Mouse (Mus musculus) urinary bladder, postnatal 10 days (tissue): ENCODE results near the gene Zmynd11.

Experiments used
- DNase-seq: peaks from one replicate; pipeline ENCODE4 v3.0.0; 2022; ENCODE audit warnings: low spot score

Gene Zmynd11

DNA sequence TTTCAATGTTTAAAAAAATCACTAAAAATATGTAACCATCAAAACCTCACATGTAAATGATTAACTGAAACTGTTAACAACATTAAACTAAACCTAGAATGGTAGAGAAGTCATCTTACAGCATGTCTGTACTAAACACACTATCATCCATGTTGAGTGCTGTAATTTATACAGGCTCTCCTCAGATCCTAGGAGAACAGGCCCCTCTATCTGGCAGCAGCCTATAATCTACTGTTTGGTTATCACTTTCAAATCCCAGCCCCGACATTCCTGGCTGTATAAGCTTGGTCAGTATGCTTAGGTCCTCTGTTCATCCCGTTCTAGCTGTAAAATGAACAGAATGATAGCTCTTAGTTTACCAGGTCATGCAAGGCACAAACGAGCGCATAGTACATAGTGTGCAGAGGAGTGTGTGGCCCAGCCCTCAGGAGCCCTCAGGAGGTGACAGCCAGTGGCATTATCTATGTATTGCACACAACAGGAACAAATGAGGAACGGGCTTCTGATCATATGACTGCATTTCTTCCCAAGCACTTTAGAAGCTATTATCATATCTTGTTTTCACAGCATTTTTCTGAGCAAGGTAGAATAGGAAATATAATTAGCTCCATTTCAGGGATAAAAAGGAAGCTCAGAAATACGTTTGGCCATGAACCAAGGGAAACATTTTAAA, 51.5 kb downstream of the Zmynd11 start:
- DNase-seq = no peak

DNA sequence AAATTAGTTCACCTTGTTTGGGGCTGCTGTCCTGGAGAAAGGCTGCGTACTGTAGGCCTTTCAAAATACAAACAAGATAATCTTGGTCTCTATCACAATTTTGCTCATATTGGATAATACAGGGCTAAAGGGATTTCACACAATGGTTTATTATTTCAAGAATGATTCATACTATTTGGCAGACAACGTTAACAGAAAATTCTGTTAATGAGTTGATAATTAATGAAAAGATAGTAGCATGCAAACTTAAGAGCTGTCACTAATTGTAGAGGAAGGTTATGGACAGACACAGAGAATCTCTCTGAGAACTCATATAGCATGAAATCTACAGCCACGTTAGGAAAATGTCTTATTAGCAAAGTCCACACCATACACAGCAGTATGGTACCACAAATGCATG, 52.2 kb downstream of the Zmynd11 start:
- DNase-seq = no peak

DNA sequence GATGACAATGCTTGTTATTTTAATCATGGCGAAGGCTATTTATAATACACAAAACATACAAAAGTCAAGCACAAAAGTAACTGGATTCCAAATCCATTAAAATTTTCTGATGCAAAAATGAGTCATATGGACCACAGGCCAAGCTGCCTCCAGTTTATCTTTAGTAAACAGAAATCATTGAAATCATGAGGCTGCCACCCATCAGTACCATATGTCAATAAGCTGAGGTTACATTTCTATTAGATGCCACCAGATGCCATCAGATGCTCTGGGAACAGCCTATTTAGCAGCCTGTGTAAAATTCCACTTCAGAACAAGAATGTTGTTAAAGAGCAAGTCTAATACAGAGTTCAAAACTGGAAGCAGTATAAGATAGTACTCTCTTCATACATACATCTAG, 52.7 kb downstream of the Zmynd11 start:
- no peak for DNase-seq

DNA sequence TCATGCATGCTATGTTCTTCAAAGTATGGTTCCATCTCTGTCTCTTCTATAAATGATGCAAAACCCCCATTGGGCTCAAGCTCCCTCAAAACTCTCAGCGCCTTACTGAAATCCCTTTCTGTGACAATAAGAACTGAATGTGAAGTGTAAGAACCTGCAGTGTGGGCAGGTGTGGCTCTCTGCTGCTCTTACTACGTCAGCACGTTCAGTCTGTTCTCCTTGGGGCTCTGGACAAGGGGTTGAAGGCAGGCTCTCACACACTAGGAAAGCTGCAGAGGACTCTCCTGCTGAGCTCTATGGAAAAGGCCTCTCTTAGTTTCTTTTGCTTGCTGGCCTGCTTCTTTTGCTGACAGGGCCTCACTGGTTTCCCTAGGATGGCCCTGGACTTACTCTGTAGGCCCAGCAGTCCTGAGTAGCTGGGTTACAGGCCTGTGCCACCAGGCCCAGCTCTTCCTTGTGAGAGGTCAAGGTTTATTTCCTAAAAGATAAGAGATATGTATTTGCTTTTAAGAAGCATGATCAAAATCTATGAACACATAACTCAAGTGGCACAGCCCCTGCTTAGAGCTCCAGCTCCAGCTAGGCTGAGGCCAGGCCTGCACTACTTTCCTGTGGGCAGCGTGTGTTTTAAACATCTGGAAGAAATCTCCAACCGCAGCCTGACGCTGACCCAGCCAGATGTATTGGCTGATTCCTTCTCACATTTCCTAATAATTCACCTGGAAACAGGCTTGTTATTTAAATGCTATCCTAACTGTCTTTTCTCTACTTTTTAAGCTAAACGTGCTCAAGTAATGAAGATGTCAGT, 56.5 kb downstream of the Zmynd11 start:
- no peak for DNase-seq

DNA sequence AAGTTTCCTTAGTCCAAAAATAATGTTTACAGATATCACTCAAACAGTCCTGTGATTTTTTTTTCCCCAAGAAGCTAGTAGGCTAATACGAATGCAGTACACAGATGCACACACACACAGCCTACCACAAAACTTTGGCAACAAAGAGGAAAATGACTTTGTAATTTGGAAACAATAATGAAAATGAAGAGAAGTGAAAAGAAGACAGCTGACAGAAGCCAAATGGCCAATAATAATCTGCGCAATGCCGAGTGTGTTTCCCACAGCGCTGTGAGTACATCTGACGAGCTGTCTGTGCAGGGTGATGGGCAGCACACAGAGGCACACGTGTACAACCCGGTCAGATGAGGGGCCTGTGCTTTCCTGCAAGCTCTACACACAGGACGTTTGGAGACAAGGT, 58.4 kb downstream of the Zmynd11 start:
- DNase-seq = no peak

DNA sequence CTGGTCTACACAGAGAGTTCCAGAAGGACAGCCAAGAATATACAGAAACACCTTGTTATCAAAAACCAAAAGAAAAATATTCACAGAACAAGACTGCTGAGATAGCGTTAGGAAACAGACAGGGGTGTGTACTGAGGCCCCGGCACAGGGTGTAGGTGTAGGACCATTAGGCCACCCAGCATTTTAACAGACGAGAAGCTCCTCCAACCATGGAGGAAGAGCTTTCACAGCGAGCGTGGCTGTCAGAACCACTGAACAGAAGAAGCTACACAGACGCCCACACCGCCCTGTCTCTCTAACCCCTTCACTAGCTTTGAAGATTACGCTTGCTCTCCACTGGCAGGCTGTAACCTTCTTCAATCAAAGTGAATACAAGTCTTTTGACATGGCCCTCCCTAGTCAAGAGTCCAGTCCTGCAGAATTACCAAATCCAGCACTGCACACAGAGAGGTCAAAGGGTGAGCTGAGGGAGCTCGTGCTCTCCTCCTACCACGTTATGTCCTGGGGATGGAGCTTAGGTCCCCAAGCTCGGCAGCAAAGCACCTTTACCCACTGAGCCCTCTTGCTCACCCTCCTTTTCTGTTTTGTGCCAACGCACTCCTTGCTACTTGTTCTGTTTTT, 62.4 kb downstream of the Zmynd11 start:
- no peak for DNase-seq

DNA sequence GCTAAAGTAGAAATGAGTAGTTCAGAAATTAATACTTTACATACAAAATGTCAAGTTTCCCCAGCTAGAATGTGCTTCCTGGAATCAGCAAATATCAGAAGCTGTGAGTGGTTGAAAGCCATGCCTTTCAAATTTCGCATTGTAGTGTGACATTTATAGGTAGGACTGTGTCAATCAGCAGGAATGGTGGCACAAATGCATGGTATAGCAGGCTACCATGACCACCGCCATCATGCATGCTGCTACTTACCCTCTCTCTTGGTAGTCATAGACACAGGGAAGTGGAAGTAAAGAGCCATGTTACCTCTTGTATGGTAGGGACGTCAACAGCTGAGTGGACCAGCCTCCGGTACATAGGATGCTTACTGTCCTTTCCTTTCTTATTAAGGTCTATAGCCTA, 67.8 kb downstream of the Zmynd11 start:
- no peak for DNase-seq

DNA sequence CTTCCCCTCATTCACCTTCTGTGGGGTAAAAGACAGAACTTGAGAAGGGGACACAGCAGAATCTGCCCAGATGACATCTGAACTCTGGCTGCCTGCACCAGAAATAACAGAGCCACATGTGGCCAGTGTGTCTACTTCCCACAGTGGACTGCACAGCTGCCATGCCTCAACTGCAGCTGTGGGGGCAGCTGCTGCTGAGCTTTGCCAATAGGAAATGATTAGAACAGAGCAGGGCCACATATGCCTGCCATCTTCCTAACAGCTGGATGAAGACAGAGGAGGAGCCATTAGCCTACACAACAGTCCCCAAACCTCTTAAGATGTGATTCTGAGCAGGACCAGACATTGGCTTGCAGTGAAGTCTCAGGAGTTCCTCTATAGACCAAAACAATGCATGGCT, 69.3 kb downstream of the Zmynd11 start:
- DNase-seq = no peak

DNA sequence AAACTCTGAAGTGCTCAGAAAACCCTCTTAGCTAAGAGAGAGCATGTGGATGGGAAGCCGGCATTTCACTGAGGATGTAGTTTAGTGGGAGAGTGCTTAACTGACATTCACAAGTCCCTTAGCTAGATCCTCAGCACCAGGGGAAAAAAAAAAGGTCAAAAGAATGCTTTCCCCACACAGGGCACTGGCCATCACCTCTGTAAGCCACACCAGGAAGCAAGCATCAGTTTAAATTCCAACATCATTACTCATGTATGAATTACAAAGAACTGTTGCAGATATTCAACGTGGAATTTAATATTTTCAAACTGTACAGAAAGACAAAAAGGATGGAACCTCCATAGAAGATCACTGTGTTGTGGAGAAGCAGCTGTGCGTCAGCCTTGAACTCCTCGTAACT, 69.7 kb downstream of the Zmynd11 start:
- no peak for DNase-seq

DNA sequence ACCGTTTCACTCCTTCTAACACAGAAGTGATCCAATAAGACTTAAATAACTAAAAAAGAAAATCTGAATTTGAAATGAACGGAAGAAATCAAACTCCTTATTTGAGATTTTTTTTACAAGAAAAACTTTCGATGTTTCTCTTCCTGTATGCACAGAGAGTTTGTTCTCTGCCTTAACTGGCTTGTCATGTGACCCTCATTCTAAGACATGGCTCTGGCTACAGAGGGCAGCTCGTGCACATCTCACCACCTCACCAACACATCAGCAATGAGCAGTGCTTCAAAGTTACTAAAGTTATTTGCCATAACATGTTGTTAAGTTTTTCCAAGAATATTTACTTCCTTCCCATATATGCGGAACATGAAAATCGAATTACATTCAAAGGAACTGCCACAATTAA, 70.5 kb downstream of the Zmynd11 start:
- no peak for DNase-seq

DNA sequence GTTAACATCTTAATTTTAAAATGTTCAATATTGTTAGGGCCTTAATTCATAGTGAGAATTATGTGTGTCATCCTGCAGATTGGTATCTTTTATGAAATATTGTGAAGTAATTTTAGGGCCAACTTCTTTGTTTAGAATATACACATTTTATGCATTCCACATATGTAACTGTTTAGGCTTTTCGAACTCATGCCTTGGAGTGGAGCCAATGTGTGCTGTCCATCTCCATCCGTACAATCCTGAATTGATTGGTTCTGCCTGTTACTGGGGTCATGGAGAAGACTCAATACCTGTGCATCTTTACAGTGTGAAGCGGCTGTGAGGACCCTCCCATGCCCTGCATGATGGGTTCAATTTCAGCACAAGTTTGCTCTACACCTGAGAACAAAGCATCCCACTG, 72.3 kb downstream of the Zmynd11 start:
- DNase-seq = no peak

DNA sequence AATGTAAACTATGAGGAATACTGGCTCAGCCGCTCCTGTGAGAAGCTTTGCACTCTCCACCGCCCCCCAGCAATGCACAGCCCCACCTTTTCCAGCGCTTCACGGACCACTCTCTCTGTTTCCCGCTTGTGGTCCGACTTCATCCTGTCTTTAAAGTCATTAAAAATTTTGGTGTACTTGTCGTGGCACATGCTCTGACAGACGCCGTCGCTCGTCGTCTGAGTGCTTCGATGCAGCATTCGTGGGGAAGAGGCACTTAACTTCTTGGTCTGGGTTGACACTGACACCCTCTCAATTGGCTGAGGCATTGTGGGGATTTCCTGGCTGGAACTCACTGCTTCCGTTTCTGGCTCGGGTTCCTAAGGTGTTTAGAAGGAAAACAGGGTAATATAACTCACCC, 75.8 kb downstream of the Zmynd11 start:
- DNase-seq = no peak

DNA sequence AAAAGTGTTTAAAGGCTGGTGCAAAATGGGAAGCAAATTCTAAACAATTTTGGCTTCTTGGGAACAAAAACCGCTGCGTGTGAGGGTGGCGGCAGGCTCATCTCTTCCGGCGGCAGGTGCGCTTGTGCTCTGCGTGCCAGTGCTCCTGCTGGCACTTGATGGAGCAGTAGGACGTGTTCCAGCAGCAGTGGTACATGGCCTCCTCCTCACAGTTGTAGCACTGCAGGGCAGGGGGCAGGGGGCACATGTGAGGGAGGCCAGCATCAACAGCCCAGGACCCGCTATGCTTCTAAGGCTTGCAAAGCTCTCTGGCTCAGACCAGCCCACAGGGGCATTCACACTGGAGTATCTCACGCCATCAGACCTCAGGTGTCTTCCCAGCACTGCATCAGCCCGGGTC, 78.4 kb downstream of the Zmynd11 start:
- no peak for DNase-seq

DNA sequence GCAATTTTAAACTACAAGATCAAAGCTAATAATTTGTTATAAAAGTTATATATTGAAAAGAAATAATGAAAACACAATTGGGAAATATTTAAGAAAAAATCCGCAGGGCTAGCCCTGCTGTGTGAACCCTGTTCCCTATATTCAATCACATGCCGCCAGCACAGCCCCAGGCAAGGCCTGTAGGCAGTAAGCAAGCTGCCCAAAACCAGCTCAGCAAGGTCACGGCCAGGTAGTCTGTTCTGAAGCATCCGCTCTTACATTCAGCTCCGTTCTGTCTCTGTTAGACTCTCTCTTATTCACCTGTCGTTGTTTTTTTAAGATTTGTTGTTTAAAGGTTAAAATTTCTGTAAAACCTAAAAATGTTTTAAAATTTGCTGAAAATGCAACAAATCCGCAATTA, 78.9 kb downstream of the Zmynd11 start:
- no peak for DNase-seq

DNA sequence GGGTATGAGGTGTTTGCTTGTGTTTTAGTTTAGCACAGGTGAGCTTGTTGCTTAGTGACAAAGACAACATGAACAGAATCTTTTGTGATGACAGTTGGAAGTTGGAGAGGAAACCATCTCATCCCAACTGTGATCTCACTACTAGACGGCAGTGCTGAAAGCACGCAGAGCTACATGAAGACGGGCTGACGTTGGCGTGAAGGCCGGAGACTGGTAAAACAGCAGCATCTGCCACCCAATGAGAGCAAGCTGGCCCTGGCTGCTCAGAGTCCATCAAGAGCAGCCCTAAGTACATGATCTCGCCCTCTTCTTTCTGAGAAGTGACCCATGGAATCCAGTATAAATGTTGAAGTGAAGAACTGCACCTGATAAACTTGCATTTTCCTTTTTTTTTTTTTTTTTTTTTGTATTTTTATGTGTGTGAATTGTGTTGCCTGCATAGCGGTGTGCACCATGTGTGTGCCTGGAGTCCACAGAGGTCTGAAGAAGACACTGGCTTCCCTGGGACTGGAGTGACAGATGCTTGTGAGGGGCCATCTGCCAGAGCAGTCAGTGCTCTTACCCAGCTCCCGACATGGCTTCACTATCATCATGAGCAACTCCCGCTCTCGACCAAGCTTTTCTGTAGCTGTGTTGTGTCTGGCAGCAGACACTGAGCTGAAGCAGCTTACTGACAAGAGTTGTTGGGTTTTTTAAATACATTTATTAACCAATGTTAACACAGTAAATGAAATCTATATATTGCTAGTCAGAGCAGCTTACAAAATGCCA, 80.8 kb downstream of the Zmynd11 start:
- DNase-seq = no peak

DNA sequence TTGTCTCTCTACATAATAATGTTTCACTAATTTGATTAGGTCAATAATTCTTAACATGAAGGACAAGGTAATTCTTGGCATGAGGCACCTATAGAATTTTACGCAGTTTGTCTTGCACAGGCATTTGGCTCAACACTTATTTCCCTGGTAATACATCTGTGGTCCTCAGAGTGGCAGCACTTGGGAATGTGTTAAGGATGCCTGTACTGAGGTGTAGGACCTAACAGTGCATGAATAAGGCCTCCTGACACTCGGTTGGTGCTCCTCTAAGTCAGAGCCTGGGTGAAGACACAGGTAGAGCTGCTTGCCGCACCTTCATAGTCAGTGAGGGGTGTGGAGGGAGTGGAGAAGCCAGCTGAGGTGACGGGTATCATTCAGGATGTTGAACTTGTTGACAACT, 81.8 kb downstream of the Zmynd11 start:
- no peak for DNase-seq

DNA sequence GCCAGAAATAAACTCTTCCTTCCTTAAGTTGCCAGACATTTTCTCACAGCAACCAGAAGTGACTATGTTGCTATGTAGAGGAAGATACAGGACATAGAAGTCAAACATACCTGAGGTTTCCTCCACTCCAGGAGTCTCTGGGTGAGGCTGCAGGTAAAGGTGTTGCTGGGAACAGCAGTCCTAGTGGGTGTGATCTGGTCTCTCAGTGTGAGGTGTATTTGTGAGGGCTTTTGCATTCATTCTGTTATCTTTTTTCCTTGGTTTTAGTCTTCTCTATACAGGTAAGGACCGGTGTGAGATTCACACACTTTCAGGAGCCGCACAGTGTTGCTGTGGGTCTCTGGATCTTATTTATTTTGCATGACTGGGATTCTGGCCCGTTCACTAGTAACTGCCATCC, 83.6 kb downstream of the Zmynd11 start:
- no peak for DNase-seq

DNA sequence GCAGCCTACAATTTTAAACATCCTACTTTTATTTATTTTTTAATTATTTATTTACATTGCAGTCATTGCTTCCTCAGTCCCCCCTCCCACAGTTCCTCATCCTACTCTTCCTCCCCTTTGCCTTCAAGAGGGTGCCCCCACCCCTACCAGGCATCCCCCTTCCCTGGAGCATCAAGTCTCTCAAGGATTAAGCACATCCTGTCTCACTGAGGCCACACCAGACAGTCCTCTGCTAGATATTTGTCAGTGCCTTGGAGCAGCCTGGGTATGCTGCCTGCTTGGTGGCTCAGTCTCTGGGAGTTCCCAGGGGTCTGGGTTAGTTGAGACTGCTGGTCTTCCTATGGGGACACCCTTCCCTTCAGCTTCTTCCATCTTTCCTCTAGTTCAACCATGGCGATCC, 91.0 kb downstream of the Zmynd11 start:
- no peak for DNase-seq

DNA sequence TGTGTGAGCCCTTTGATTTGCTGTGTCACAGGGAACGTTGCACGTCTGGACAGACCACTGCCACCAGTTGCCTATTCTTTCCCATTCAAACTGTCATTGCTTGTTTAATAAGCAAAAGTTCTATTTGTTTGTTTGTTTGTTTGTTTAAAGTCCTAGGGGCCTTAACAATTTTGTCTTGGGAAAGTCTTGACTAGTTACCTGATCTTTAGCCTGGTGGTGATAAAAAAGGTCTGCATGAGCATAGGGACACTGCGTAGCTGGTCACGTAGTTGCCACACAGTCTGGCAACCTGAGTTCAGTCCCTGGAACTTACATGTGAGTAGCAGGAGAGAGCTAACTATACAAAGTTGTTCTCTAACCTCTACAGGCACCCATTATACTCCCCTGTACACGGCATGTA, 95.9 kb downstream of the Zmynd11 start:
- no peak for DNase-seq

DNA sequence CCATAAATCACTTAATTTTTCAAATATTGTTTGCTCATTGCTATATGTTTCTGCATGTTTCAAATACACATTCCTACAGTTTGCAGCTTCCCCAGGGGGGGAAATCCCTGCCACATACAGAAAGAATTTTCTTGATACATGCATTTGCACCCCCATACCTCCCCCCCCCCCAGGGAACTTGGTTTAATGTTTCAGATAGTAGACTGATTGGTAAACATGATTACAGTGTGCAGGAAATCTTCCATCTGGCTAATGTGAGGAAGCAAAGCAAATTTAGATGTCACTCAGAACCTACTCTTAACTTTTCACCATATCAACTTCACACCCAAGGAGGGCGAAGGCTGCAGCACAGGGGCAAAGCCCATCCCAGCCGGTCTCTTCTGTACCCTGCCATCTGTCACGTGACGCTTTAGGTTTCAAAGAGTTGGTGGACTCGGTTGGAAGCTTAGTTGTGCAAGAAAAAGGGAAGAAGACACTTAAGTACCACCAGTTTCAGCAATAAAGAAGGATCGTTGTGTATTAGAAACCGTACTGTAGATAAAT, 97.1 kb downstream of the Zmynd11 start:
- no peak for DNase-seq

DNA sequence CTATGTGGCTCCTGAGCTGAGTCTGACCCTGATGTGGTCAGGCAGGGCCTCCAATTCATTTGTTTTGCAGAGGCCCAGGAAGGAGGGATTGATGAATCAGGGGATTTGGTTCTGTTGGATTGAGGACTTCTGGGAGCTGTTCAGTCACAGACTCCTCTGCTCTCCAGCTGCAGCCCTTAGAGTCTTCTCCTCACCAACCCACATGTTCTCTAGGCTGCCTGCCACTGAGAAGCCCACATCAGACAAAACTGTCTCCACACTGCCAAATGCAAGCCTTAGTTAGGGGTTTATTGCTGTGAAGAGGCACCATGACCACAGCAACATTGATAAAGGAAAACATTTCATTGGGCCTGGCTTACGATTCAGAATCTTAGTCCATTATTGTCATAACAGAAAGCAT, 101.5 kb downstream of the Zmynd11 start:
- no peak for DNase-seq

DNA sequence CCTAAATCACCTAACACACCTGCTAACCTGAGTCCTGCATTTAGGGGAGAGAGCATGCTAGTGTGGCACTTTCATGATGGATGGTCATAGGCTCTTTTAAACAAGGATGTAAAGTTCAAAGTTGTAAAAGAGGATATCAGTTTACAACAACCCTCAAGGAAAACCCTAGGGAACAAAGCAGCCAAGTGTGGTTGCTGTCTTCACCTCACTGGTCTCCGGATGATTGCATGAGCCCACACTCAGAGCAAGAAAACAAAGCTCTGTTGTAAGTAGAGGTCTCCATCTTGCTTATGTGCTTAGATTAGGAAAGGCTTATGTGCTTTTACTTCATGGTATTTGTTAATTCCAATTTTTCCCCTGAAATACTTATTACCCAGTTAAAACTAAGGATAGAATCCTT, 104.4 kb downstream of the Zmynd11 start:
- DNase-seq = no peak
